ENCODE assay signal across 13 mouse cellular contexts in genomic region chr6:141430134-141430533, GRCm38 (mm10).
DNase-seq lines count a peak whose midpoint lies in the region; ATAC-seq and TF ChIP-seq lines count a peak whose summit lies in the region.
"Had no signal": no experiment of that assay in that cellular context is flagged by ENCODE, and none has a peak within 500 bp of the region (broad histone marks: within the 10 kb centered on the region; RNA-seq: fewer than 3 reads in every experiment).

No protein-coding gene starts in this region.

- H3K4me2 ChIP-seq in kidney, postnatal 0 days (ENCODE audit: low read length), result no peak overlapping the region
- H3K4me2 ChIP-seq: heart, embryonic 12.5 days; neural tube, embryonic 12.5 days had no signal

- no peak for ATAC-seq in kidney, postnatal 0 days (replicated peaks; ENCODE audit: low FRiP score, low read depth)
- ATAC-seq: inflammation-experienced regulatory T-cells, adult 6 months had no signal

- H3K27ac ChIP-seq in kidney, postnatal 0 days, result no peak overlapping the region
- no peak overlapping the region for H3K27ac ChIP-seq in small intestine, adult 2 months (ENCODE audit: insufficient read depth, low read depth, low read length)
- no peak overlapping the region for H3K27ac ChIP-seq in embryonic facial prominence, embryonic 10.5 days (replicated peaks)
- H3K27ac ChIP-seq: neural tube, embryonic 12.5 days had no signal

- TF ChIP-seq CTCF in kidney, postnatal 0 days (IDR thresholded peaks at IDR 0.05; ENCODE audit: low read depth), result peak; percentile 57
- peak; percentile 51; the same call in 1 of the 2 replicates for TF ChIP-seq CTCF in small intestine, adult 2 months (IDR thresholded peaks at IDR 0.05; ENCODE audit: extremely low read depth, insufficient read length, insufficient replicate concordance, low read depth, low read length)

- H3K4me1 ChIP-seq in kidney, postnatal 0 days (replicated peaks; ENCODE audit: insufficient read depth, low read length), result peaks cover 5% of the 10 kb centered on the region; the same call in 1 of the 2 replicates
- no peaks in the 10 kb centered on the region for H3K4me1 ChIP-seq in small intestine, adult 2 months (ENCODE audit: control insufficient read depth, insufficient read depth, insufficient read length, low read length)
- peaks cover 13% of the 10 kb centered on the region for H3K4me1 ChIP-seq in embryonic facial prominence, embryonic 10.5 days

- no peaks in the 10 kb centered on the region for H3K36me3 ChIP-seq in kidney, postnatal 0 days (ENCODE audit: insufficient read depth, low read length)
- H3K36me3 ChIP-seq in small intestine, adult 2 months (ENCODE audit: control insufficient read depth, insufficient read depth, low read length), result no peaks in the 10 kb centered on the region
- no peaks in the 10 kb centered on the region for H3K36me3 ChIP-seq in embryonic facial prominence, embryonic 10.5 days (replicated peaks)
- H3K36me3 ChIP-seq: neural tube, embryonic 12.5 days had no signal

- WGBS in kidney, postnatal 0 days, result 92% methylated on average over 1 of the region's 1 CpGs
- WGBS in small intestine, adult 2 months, result 98% methylated on average over 1 of the region's 1 CpGs
- WGBS in embryonic facial prominence, embryonic 10.5 days, result 86% methylated on average over 1 of the region's 1 CpGs

- no peak for DNase-seq in kidney, postnatal 0 days (ENCODE audit: low spot score)
- no peak for DNase-seq in kidney, adult 9 months
- peak; percentile 3 for DNase-seq in thymus, postnatal 14 days
- DNase-seq in thymus, postnatal 10 days (ENCODE audit: low spot score in 2 of 2), result no peak
- DNase-seq in ZHBTc4 (ENCODE audit: low read depth, low spot score), result peak; percentile 62
- DNase-seq in embryonic facial prominence, embryonic 10.5 days (ENCODE audit: low spot score), result no peak
- DNase-seq in frontal cortex, postnatal 25 days (ENCODE audit: low spot score in 2 of 2), result no peak
- DNase-seq: right cerebral cortex, adult 18-20 months had no signal

- no peak overlapping the region for H3K4me3 ChIP-seq in kidney, postnatal 0 days (replicated peaks; ENCODE audit: low read depth, low read length)
- no peak overlapping the region for H3K4me3 ChIP-seq in small intestine, adult 2 months (ENCODE audit: low read depth, low read length)
- H3K4me3 ChIP-seq in embryonic facial prominence, embryonic 10.5 days, result no peak overlapping the region
- H3K4me3 ChIP-seq: erythroblast, embryonic 14.5 days; heart, embryonic 12.5 days; neural tube, embryonic 12.5 days had no signal

- no peaks in the 10 kb centered on the region for H3K9me3 ChIP-seq in kidney, postnatal 0 days (replicated peaks; ENCODE audit: low read length)
- H3K9me3 ChIP-seq in embryonic facial prominence, embryonic 10.5 days, result peaks cover 3% of the 10 kb centered on the region; the same call in 1 of the 2 replicates
- H3K9me3 ChIP-seq: neural tube, embryonic 12.5 days had no signal

- no peak for TF ChIP-seq POLR2A in small intestine, adult 2 months (IDR thresholded peaks at IDR 0.05; ENCODE audit: low read depth, low read length)

- no peak overlapping the region for H3K9ac ChIP-seq in kidney, postnatal 0 days (ENCODE audit: low read depth, low read length)
- H3K9ac ChIP-seq: heart, embryonic 12.5 days; neural tube, embryonic 12.5 days had no signal

- H3K27me3 ChIP-seq in kidney, postnatal 0 days (ENCODE audit: insufficient read depth, low read length), result no peaks in the 10 kb centered on the region
- H3K27me3 ChIP-seq in small intestine, adult 2 months (ENCODE audit: control insufficient read depth, insufficient read depth, low read length), result no peaks in the 10 kb centered on the region
- H3K27me3 ChIP-seq in embryonic facial prominence, embryonic 10.5 days (replicated peaks; ENCODE audit: low read depth, poor library complexity, severe bottlenecking), result no peaks in the 10 kb centered on the region
- H3K27me3 ChIP-seq: heart, embryonic 12.5 days; neural tube, embryonic 12.5 days had no signal

Comparison
In these comparisons a context has a peak if more than half of its experiments do, and no peak if none do; other contexts are left out.
1. DNase-seq: peak in thymus, postnatal 14 days (single experiment) and ZHBTc4 (single experiment); none in kidney, postnatal 0 days (single experiment), kidney, adult 9 months (single experiment), thymus, postnatal 10 days (0 of 2), embryonic facial prominence, embryonic 10.5 days (single experiment) and frontal cortex, postnatal 25 days (0 of 2).